Mouse (Mus musculus) liver, adult 2 months (tissue): ENCODE measurements at regions not wholly inside any gene's neighbourhood (a gene's known extent, or its start where the extent isn't known, plus 50 kb on each side); places are given as distances from the start of the nearest gene placed in this dataset.

Experiments used
- CTCF ChIP-seq: fragments of 200-500 bp; IDR thresholded peaks from 2 replicates; pipeline ENCODE4 v1.5.1; 2011; ENCODE audit warnings: low read depth, low read length, control low read depth
- POLR2A ChIP-seq: fragments of 200-500 bp; IDR thresholded peaks from 2 replicates; pipeline ENCODE4 v1.6.1; 2011; ENCODE audit warnings: low read length, control low read depth; ENCODE audit not compliant: insufficient read depth; ENCODE audit errors: extremely low read depth

DNA sequence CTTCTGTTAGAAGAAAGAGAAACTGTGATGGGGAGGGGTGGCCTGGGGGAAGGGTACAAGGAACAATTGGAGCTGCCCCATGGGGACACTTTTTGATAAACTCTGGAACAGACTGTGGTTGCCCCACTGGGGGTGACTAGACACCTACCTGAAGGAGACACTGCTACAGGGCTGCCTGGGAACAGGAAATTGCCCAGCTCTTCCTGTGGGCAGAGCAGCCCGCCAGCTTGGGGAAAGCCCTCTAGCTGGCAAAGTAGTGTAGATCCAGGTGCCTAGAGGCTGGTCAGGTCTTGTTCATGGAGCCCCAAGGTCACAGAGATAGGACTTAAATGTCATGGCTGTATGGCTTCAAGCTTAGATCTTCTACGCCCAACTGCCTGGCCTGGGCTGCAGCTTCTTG lies 157.9 kb upstream of the Sdk2 start:
- TF ChIP-seq CTCF (no peak), POLR2A (no peak)
